Mouse (Mus musculus) cerebellum, adult 2 months (tissue): ENCODE measurements at regions not wholly inside any gene's neighbourhood (a gene's known extent, or its start where the extent isn't known, plus 50 kb on each side); places are given as distances from the start of the nearest gene placed in this dataset.

Experiments
- CTCF ChIP-seq: fragments of 200-500 bp; IDR thresholded peaks from 2 replicates; pipeline ENCODE4 v1.5.1; 2011; ENCODE audit warnings: low read depth, mild to moderate bottlenecking, control low read depth, low read length, moderate library complexity, borderline replicate concordance; ENCODE audit not compliant: insufficient read depth
- POLR2A ChIP-seq: fragments of 200-500 bp; IDR thresholded peaks from 2 replicates; pipeline ENCODE4 v1.6.1; 2011; ENCODE audit warnings: low read length, control low read depth, borderline replicate concordance; ENCODE audit not compliant: insufficient read depth

DNA sequence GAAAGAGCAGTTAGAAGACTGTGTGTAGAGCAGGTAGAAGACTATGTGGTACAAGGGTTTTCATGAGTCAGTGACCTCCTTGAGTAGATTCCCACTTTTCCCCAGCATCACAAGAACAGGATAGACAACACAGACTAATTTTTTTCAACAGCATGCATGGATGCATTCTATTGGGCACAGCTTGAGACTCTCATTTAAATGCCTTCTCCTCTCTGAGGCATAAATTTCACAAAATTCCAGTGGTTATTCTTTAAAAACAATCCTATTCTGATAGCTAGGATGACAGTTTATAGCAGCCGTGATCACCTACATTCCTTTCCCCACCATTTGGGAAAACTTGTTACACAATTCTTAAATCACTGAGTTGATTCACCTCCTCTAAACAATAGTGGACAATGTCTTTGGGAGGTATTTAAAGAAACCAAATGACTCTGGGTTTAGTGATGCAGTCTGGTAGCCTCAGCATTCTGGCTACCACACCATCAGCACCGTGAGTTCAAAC is 418.7 kb downstream of the Hs3st1 start:
- TF ChIP-seq POLR2A (no peak), CTCF (no peak)
